Mouse (Mus musculus): ENCODE measurements at regions not wholly inside any gene's neighbourhood (a gene's known extent, or its start where the extent isn't known, plus 50 kb on each side); places are given as distances from the start of the nearest gene placed in this dataset.
A peak's percentile ranks its signal among the peaks of the same experiment; 100 is the strongest.

DNA sequence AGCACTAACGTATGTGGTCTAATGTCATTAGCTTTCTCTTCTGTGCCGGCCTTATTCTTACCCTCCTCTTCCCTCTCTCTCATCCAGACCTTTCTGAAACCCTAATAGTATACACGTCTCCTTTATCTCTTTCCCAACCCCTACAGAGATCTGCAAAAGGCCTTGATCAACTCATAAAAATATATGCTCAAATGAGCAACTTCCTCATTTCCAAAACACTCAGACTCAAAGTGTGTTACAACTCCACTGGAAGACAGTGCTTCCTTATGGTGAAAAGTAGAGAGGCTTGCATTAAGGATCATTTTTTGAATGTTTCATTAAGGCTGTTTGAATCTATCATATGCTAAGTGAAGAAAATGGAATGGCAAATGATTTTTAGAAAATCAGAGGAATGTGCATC, 1060.1 kb upstream of the Slc10a2 start:
- DNase-seq (ENCODE audit: low spot score), result no peak
- H3K4me3 ChIP-seq (ENCODE audit: low read depth, low read length), result no peak overlapping the region
- no peak overlapping the region for H3K9ac ChIP-seq (ENCODE audit: low read depth, low read length)
- H3K9me3 ChIP-seq (ENCODE audit: control insufficient read depth, low read length), result no peaks in the 10 kb centered on the region
- H3K27ac ChIP-seq (replicated peaks; ENCODE audit: low read depth, low read length), result no peak overlapping the region
- H3K4me1 ChIP-seq (ENCODE audit: control insufficient read depth, insufficient read depth, low read length), result no peaks in the 10 kb centered on the region
- H3K4me2 ChIP-seq (ENCODE audit: low read depth, low read length), result no peak overlapping the region
- H3K36me3 ChIP-seq (ENCODE audit: control insufficient read depth, insufficient read depth, low read length), result no peaks in the 10 kb centered on the region
- ATAC-seq (ENCODE audit: low read depth), result no peak
- WGBS, result 57% methylated on average over 3 of the region's 3 CpGs
- no peaks in the 10 kb centered on the region for H3K27me3 ChIP-seq (replicated peaks; ENCODE audit: control insufficient read depth, insufficient read depth, low read length)

DNA sequence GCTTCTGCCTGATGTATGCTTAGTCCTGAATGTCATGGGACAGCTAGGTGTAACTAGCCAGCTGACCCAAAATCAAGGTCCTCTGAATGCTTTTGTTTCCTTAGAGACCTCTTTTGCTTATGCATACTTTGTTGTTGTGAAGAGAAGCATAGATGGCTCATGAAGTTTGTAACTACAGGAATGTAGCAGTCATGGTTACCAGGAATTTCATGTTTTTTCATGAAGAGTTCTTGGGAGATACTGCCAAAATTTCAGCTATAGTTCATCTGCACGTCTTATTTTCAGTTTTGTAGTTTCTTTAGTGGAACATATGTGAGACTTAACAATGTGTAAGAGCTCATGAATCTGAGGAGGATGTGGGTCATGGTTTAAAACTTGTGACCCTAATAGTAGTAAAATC, 1059.6 kb upstream of the Slc10a2 start:
- Histone ChIP-seq H3K9me3 (ENCODE audit: control insufficient read depth, low read length) (no peaks in the 10 kb centered on the region), H3K27me3 (replicated peaks; ENCODE audit: control insufficient read depth, insufficient read depth, low read length) (no peaks in the 10 kb centered on the region)
- WGBS, result 49% methylated on average over 1 of the region's 1 CpGs

GRCm38 (mm10) chr8:6144588-6144987, 1039.4 kb upstream of the Slc10a2 start:
- H3K9ac ChIP-seq (ENCODE audit: low read depth, low read length), result no peak overlapping the region
- no peak overlapping the region for H3K27ac ChIP-seq (replicated peaks; ENCODE audit: low read depth, low read length)
- DNase-seq (ENCODE audit: low spot score) (no peak), ATAC-seq (ENCODE audit: low read depth) (no peak)
- no peaks in the 10 kb centered on the region for H3K36me3 ChIP-seq (ENCODE audit: control insufficient read depth, insufficient read depth, low read length)
- H3K4me1 ChIP-seq (ENCODE audit: control insufficient read depth, insufficient read depth, low read length), result no peaks in the 10 kb centered on the region
- no peak overlapping the region for H3K4me2 ChIP-seq (ENCODE audit: low read depth, low read length)
- no peaks in the 10 kb centered on the region for H3K27me3 ChIP-seq (replicated peaks; ENCODE audit: control insufficient read depth, insufficient read depth, low read length)
- no peaks in the 10 kb centered on the region for H3K9me3 ChIP-seq (ENCODE audit: control insufficient read depth, low read length)
- H3K4me3 ChIP-seq (ENCODE audit: low read depth, low read length), result no peak overlapping the region
- 76% methylated on average over 4 of the region's 4 CpGs for WGBS

More for the DNA sequence above, 1059.6 kb upstream of the Slc10a2 start:
- Histone ChIP-seq H3K36me3 (ENCODE audit: control insufficient read depth, insufficient read depth, low read length) (no peaks in the 10 kb centered on the region), H3K4me3 (ENCODE audit: low read depth, low read length) (no peak overlapping the region), H3K4me2 (ENCODE audit: low read depth, low read length) (no peak overlapping the region), H3K4me1 (ENCODE audit: control insufficient read depth, insufficient read depth, low read length) (no peaks in the 10 kb centered on the region), H3K9ac (ENCODE audit: low read depth, low read length) (no peak overlapping the region), H3K27ac (replicated peaks; ENCODE audit: low read depth, low read length) (no peak overlapping the region)
- ATAC-seq (ENCODE audit: low read depth) (no peak), DNase-seq (ENCODE audit: low spot score) (no peak)

DNA sequence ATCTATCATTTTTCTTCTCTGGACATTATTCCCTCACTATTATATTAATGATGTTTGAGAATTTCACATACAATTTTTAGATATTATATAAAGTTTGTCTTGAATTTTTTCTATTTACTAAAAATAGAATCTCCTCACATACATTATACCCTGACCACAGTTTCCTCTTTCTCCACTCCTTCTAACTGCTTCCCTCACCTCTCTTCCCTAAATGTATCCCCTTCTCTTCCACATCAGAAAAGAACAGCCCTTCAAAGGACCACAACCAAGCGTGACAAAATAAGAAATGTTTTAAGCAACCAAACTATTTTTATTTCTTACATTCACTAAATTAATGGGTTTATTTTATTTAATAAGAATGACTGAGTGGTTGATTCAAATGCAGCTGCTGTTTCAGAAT, 1034.9 kb upstream of the Slc10a2 start:
- ATAC-seq (ENCODE audit: low read depth), result no peak
- no peaks in the 10 kb centered on the region for H3K27me3 ChIP-seq (replicated peaks; ENCODE audit: control insufficient read depth, insufficient read depth, low read length)
- WGBS, result 76% methylated on average over 1 of the region's 1 CpGs

DNA sequence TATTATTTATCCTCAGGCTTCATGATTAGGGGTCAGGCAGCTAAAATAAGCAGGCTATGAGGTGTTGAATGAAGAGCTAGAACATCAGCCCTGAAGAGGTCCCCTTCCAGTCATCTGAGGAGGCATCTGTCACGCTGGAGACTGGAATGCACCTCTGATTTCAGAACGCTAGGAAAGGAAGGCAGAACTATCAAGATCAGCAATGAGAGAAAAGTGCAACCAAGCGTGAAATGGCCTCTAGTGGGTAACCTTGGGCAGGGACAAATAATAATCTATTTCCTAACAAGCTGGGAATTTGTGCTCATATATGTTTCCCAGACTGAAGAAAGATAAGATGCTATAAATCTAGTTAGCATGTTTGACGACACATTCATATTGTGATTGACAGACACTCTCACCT, 1034.0 kb upstream of the Slc10a2 start:
- H3K36me3 ChIP-seq (ENCODE audit: control insufficient read depth, insufficient read depth, low read length), result no peaks in the 10 kb centered on the region
- H3K27ac ChIP-seq (replicated peaks; ENCODE audit: low read depth, low read length), result no peak overlapping the region
- 39% methylated on average over 4 of the region's 4 CpGs for WGBS
- H3K4me1 ChIP-seq (ENCODE audit: control insufficient read depth, insufficient read depth, low read length), result no peaks in the 10 kb centered on the region
- ATAC-seq (ENCODE audit: low read depth), result no peak
- H3K4me3 ChIP-seq (ENCODE audit: low read depth, low read length), result no peak overlapping the region
- peak; percentile 34 for DNase-seq (ENCODE audit: low spot score)
- no peaks in the 10 kb centered on the region for H3K9me3 ChIP-seq (ENCODE audit: control insufficient read depth, low read length)
- no peak overlapping the region for H3K9ac ChIP-seq (ENCODE audit: low read depth, low read length)
- H3K4me2 ChIP-seq (ENCODE audit: low read depth, low read length), result no peak overlapping the region
- H3K27me3 ChIP-seq (replicated peaks; ENCODE audit: control insufficient read depth, insufficient read depth, low read length), result no peaks in the 10 kb centered on the region

More for the DNA sequence above, 1034.9 kb upstream of the Slc10a2 start:
- Histone ChIP-seq H3K9ac (ENCODE audit: low read depth, low read length) (no peak overlapping the region), H3K4me3 (ENCODE audit: low read depth, low read length) (no peak overlapping the region), H3K36me3 (ENCODE audit: control insufficient read depth, insufficient read depth, low read length) (no peaks in the 10 kb centered on the region), H3K4me1 (ENCODE audit: control insufficient read depth, insufficient read depth, low read length) (no peaks in the 10 kb centered on the region), H3K4me2 (ENCODE audit: low read depth, low read length) (no peak overlapping the region), H3K27ac (replicated peaks; ENCODE audit: low read depth, low read length) (no peak overlapping the region), H3K9me3 (ENCODE audit: control insufficient read depth, low read length) (no peaks in the 10 kb centered on the region)
- no peak for DNase-seq (ENCODE audit: low spot score)

DNA sequence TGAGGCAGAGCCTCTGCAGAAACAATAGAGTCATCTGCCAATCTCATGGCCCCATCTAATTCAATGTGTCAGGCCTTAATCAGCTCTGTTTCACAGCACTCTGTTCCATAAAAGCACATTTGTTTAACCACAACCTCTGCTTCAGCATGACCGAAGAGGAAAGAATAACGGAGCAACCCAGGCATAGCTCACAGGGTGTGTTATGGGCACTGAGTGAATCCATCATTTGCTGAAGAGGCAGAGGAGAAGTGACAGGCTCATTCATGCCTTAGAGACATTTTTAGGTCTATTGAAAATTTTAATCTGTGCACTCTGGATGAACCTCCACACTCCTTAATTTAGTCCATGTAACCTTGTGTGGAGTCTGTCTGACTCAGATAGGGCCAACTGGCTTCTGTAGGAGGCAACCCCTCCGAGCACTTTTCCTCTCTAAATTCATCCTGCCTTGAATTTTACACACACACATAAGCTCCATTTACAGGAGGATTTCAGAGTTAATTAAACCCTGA, 1027.1 kb upstream of the Slc10a2 start:
- Histone ChIP-seq H3K9ac (ENCODE audit: low read depth, low read length) (no peak overlapping the region), H3K4me3 (ENCODE audit: low read depth, low read length) (no peak overlapping the region), H3K9me3 (ENCODE audit: control insufficient read depth, low read length) (no peaks in the 10 kb centered on the region), H3K27me3 (replicated peaks; ENCODE audit: control insufficient read depth, insufficient read depth, low read length) (no peaks in the 10 kb centered on the region), H3K4me1 (ENCODE audit: control insufficient read depth, insufficient read depth, low read length) (no peaks in the 10 kb centered on the region), H3K27ac (replicated peaks; ENCODE audit: low read depth, low read length) (no peak overlapping the region), H3K4me2 (ENCODE audit: low read depth, low read length) (no peak overlapping the region), H3K36me3 (ENCODE audit: control insufficient read depth, insufficient read depth, low read length) (no peaks in the 10 kb centered on the region)
- 26% methylated on average over 3 of the region's 3 CpGs for WGBS
- peak; percentile 92; the same call in 1 of the 2 replicates for ATAC-seq (ENCODE audit: low read depth)
- DNase-seq (ENCODE audit: low spot score), result peak; percentile 77

DNA sequence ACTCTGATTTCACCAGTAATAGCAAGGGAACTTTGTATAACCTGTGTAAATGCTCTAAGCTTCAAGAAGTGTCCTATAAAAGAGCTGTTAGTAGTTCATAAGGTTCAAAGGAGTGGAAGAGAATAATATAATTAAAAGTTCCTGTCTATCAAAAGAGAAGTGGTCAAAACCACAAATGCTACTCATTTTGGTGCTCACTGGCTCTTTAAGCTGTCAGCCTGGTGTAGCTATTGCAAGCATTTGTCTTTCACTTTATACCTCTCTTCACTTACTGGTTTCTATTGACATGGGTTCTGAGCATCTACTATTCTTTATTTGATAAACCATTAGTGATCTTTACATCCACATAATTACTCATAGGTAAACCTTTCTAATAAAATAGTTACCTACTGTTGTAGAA, 1020.1 kb upstream of the Slc10a2 start:
- no peak overlapping the region for H3K27ac ChIP-seq (replicated peaks; ENCODE audit: low read depth, low read length)
- H3K36me3 ChIP-seq (ENCODE audit: control insufficient read depth, insufficient read depth, low read length), result no peaks in the 10 kb centered on the region
- H3K4me1 ChIP-seq (ENCODE audit: control insufficient read depth, insufficient read depth, low read length), result no peaks in the 10 kb centered on the region
- H3K9me3 ChIP-seq (ENCODE audit: control insufficient read depth, low read length), result no peaks in the 10 kb centered on the region
- no peak overlapping the region for H3K4me3 ChIP-seq (ENCODE audit: low read depth, low read length)
- ATAC-seq (ENCODE audit: low read depth) (no peak), DNase-seq (ENCODE audit: low spot score) (no peak)
- H3K27me3 ChIP-seq (replicated peaks; ENCODE audit: control insufficient read depth, insufficient read depth, low read length), result no peaks in the 10 kb centered on the region
- H3K9ac ChIP-seq (ENCODE audit: low read depth, low read length), result no peak overlapping the region
- H3K4me2 ChIP-seq (ENCODE audit: low read depth, low read length), result no peak overlapping the region

GRCm38 (mm10) chr8:6119506-6119905, 1014.4 kb upstream of the Slc10a2 start:
- H3K27me3 ChIP-seq (replicated peaks; ENCODE audit: control insufficient read depth, insufficient read depth, low read length), result no peaks in the 10 kb centered on the region
- no peak overlapping the region for H3K27ac ChIP-seq (replicated peaks; ENCODE audit: low read depth, low read length)
- DNase-seq (ENCODE audit: low spot score) (peak; percentile 58), ATAC-seq (ENCODE audit: low read depth) (peak; percentile 47; the same call in 1 of the 2 replicates)
- no peak overlapping the region for H3K9ac ChIP-seq (ENCODE audit: low read depth, low read length)
- H3K4me2 ChIP-seq (ENCODE audit: low read depth, low read length), result no peak overlapping the region
- no peak overlapping the region for H3K4me3 ChIP-seq (ENCODE audit: low read depth, low read length)
- H3K9me3 ChIP-seq (ENCODE audit: control insufficient read depth, low read length), result no peaks in the 10 kb centered on the region
- H3K4me1 ChIP-seq (ENCODE audit: control insufficient read depth, insufficient read depth, low read length), result no peaks in the 10 kb centered on the region
- no peaks in the 10 kb centered on the region for H3K36me3 ChIP-seq (ENCODE audit: control insufficient read depth, insufficient read depth, low read length)

DNA sequence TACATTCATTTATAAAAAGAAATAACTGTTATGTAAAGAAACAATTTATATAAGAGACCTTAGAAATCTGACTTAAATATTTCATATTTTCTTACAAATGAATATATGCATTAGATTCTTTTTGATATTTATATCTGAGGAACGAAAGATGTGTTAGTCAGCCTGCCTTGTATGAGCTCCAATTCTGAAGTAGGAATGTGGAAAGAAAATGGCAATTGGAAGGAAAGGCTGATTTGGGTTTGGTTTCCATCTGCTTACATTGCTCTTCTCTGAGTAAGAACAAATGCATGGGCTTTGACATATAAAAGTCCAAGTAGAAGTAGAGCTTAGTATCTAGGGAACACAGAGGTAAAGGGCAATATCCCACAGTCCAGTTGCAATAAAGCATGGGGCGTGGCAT, 1006.2 kb upstream of the Slc10a2 start:
- no peak for ATAC-seq (ENCODE audit: low read depth)
- H3K27ac ChIP-seq (replicated peaks; ENCODE audit: low read depth, low read length), result no peak overlapping the region
- H3K4me1 ChIP-seq (ENCODE audit: control insufficient read depth, insufficient read depth, low read length), result no peaks in the 10 kb centered on the region
- H3K9me3 ChIP-seq (ENCODE audit: control insufficient read depth, low read length), result no peaks in the 10 kb centered on the region
- H3K4me3 ChIP-seq (ENCODE audit: low read depth, low read length), result no peak overlapping the region
- H3K4me2 ChIP-seq (ENCODE audit: low read depth, low read length), result no peak overlapping the region
- no peak overlapping the region for H3K9ac ChIP-seq (ENCODE audit: low read depth, low read length)
- no peaks in the 10 kb centered on the region for H3K27me3 ChIP-seq (replicated peaks; ENCODE audit: control insufficient read depth, insufficient read depth, low read length)
- WGBS, result 81% methylated on average over 2 of the region's 2 CpGs
- no peak for DNase-seq (ENCODE audit: low spot score)
- H3K36me3 ChIP-seq (ENCODE audit: control insufficient read depth, insufficient read depth, low read length), result no peaks in the 10 kb centered on the region
